Comparison of ENCODE assay signal across 10 mouse cellular contexts in genomic region chr5:96912254-96912635, GRCm38 (mm10).
DNase-seq lines count a peak whose midpoint lies in the region; ATAC-seq and TF ChIP-seq lines count a peak whose summit lies in the region.
"Had no signal": no experiment of that assay in that cellular context is flagged by ENCODE, and none has a peak within 500 bp of the region (broad histone marks: within the 10 kb centered on the region; RNA-seq: fewer than 3 reads in every experiment).

No protein-coding gene starts in this region.

- no peaks in the 10 kb centered on the region for H3K36me3 ChIP-seq in forebrain, embryonic 10.5 days (replicated peaks)
- no peaks in the 10 kb centered on the region for H3K36me3 ChIP-seq in forebrain, embryonic 14.5 days (ENCODE audit: control insufficient read depth, insufficient read depth, low read length)
- H3K36me3 ChIP-seq in lung, embryonic 14.5 days (ENCODE audit: insufficient read depth): no peaks in the 10 kb centered on the region
- H3K36me3 ChIP-seq: limb, embryonic 15.5 days; neural tube, embryonic 13.5 days had no signal

- no peaks in the 10 kb centered on the region for H3K9me3 ChIP-seq in forebrain, embryonic 10.5 days
- H3K9me3 ChIP-seq in forebrain, embryonic 14.5 days (replicated peaks; ENCODE audit: control insufficient read depth, low read length): no peaks in the 10 kb centered on the region
- H3K9me3 ChIP-seq in lung, embryonic 14.5 days (ENCODE audit: low read depth, low read length): no peaks in the 10 kb centered on the region
- H3K9me3 ChIP-seq: limb, embryonic 15.5 days; neural tube, embryonic 13.5 days had no signal

- H3K9ac ChIP-seq in forebrain, embryonic 14.5 days (ENCODE audit: low read length): no peak overlapping the region
- H3K9ac ChIP-seq in lung, embryonic 14.5 days: no peak overlapping the region
- H3K9ac ChIP-seq: limb, embryonic 15.5 days; neural tube, embryonic 13.5 days had no signal

- ATAC-seq in forebrain, embryonic 14.5 days: no peak
- 0 out of 2 replicates have a peak, but pooled peaks have one; percentile 3 for ATAC-seq in lung, embryonic 14.5 days (ENCODE audit: insufficient read depth)
- peak; percentile 38 for ATAC-seq in monocyte, adult 5-6 weeks (replicated peaks; ENCODE audit: insufficient number of reproducible peaks, low FRiP score, low TSS enrichment, poor library complexity, severe bottlenecking)

- H3K4me3 ChIP-seq in forebrain, embryonic 10.5 days: no peak overlapping the region
- no peak overlapping the region for H3K4me3 ChIP-seq in forebrain, embryonic 14.5 days (ENCODE audit: low read depth, low read length)
- no peak overlapping the region for H3K4me3 ChIP-seq in lung, embryonic 14.5 days (ENCODE audit: low read depth, low read length)
- H3K4me3 ChIP-seq: limb, embryonic 15.5 days; neural tube, embryonic 13.5 days had no signal

- no peak for DNase-seq in forebrain, embryonic 10.5 days (ENCODE audit: extremely low spot score, low spot score)
- no peak for DNase-seq in forebrain, embryonic 14.5 days (ENCODE audit: low spot score)
- DNase-seq in lung, embryonic 14.5 days: peak; percentile 30
- no peak for DNase-seq in lung, postnatal 25 days (ENCODE audit: low spot score)
- peak; percentile 65 for DNase-seq in induced T-regulatory cell, adult 2 months (ENCODE audit: low read depth)
- DNase-seq in adrenal gland, postnatal 10 days: no peak
- DNase-seq in layer of hippocampus, postnatal 25 days (ENCODE audit: extremely low spot score in 1 of 2, low spot score in 1 of 2): no peak

- peak overlapping the region; percentile 44; the same call in 1 of the 2 replicates for H3K27ac ChIP-seq in forebrain, embryonic 10.5 days
- H3K27ac ChIP-seq in forebrain, embryonic 14.5 days (ENCODE audit: low read depth, low read length): no peak overlapping the region
- peak overlapping the region; percentile 64 for H3K27ac ChIP-seq in lung, embryonic 14.5 days (ENCODE audit: low read depth)

- 90% methylated on average over 4 of the region's 4 CpGs for whole genome bisulfite sequencing in forebrain, embryonic 10.5 days
- WGBS in forebrain, embryonic 14.5 days: 89% methylated on average over 4 of the region's 4 CpGs
- 49% methylated on average over 4 of the region's 4 CpGs for WGBS in lung, embryonic 14.5 days

- H3K27me3 ChIP-seq in forebrain, embryonic 10.5 days (ENCODE audit: poor library complexity, severe bottlenecking): no peaks in the 10 kb centered on the region
- no peaks in the 10 kb centered on the region for H3K27me3 ChIP-seq in forebrain, embryonic 14.5 days (replicated peaks; ENCODE audit: control insufficient read depth, insufficient read depth, low read length)
- no peaks in the 10 kb centered on the region for H3K27me3 ChIP-seq in lung, embryonic 14.5 days (ENCODE audit: insufficient read depth, low read length)
- H3K27me3 ChIP-seq: limb, embryonic 15.5 days; neural tube, embryonic 13.5 days had no signal

- no peak overlapping the region for H3K4me2 ChIP-seq in forebrain, embryonic 14.5 days (ENCODE audit: low read length)
- H3K4me2 ChIP-seq in lung, embryonic 14.5 days: no peak overlapping the region
- H3K4me2 ChIP-seq: limb, embryonic 15.5 days; neural tube, embryonic 13.5 days had no signal

- TF ChIP-seq CTCF in lung, embryonic 14.5 days (IDR thresholded peaks at IDR 0.05; ENCODE audit: low read depth): no peak

- peaks cover 17% of the 10 kb centered on the region for H3K4me1 ChIP-seq in forebrain, embryonic 10.5 days
- no peaks in the 10 kb centered on the region for H3K4me1 ChIP-seq in forebrain, embryonic 14.5 days (ENCODE audit: control insufficient read depth, insufficient read depth, low read length)
- H3K4me1 ChIP-seq in lung, embryonic 14.5 days (ENCODE audit: insufficient read depth): peaks cover 8% of the 10 kb centered on the region

Comparison
In these comparisons a context has a peak if more than half of its experiments do, and no peak if none do; other contexts are left out.
1. DNase-seq: peak in lung, embryonic 14.5 days (single experiment) and induced T-regulatory cell, adult 2 months (single experiment); none in forebrain, embryonic 10.5 days (single experiment), forebrain, embryonic 14.5 days (single experiment), lung, postnatal 25 days (single experiment), adrenal gland, postnatal 10 days (single experiment) and layer of hippocampus, postnatal 25 days (0 of 2).